Mouse (Mus musculus): ENCODE data around the gene Fbln2. TPM values are rescaled to one million over a fixed set of nuclear protein-coding genes. Genes with fewer than 3 reads are reported as not detected.

The Fbln2 gene
- total RNA-seq, 2 experiments from 2014 or later: 12.6 to 20.7 TPM

Other genes with a start within 250 kb of the Fbln2 start
- 100 to 1,000 TPM in 1 of 2 experiments, 10 to 100 TPM in 1; 96.2 to 114 TPM for gene Iqsec1, start 223.8 kb upstream of the Fbln2 start, total RNA-seq (2021)
- gene Nup210, start 95.6 kb upstream of the Fbln2 start, total RNA-seq (2021): 1 to 10 TPM; 3.6 to 6.2 TPM
- 1 to 10 TPM; 5.8 to 6.2 TPM for gene Hdac11, start 55.8 kb upstream of the Fbln2 start, total RNA-seq (2021)
- not detected for gene Wnt7a, start 198.9 kb downstream of the Fbln2 start, total RNA-seq (2021)

Data from adrenal gland, postnatal 36 days (tissue).